Mouse (Mus musculus) neural tube, embryonic 15.5 days (tissue): Measurements from ENCODE around the gene Rpn1. TPM values are rescaled to one million over a fixed set of nuclear protein-coding genes. Genes with fewer than 3 reads are reported as not detected.

ENCODE experiments used
- ATAC-seq: fragments of 200-750 bp; cut with Nextera tagmentation; 2 replicates; pipeline ENCODE4 v1.8.0; 2017; ENCODE audit warnings: mild to moderate bottlenecking, moderate TSS enrichment, moderate library complexity; ENCODE audit not compliant: low FRiP score
- H3K27ac ChIP-seq: fragments of 300-500 bp; sonication (generic); replicated peaks from 2 replicates; pipeline ENCODE4 v1.5.1; 2015; ENCODE audit warnings: mild to moderate bottlenecking, inconsistent platforms
- H3K27me3 ChIP-seq: fragments of 300-500 bp; sonication (generic); replicated peaks from 2 replicates; pipeline ENCODE4 v1.6.1; 2015; ENCODE audit warnings: inconsistent platforms
- H3K36me3 ChIP-seq: fragments of 300-500 bp; sonication (generic); 2 replicates; pipeline ENCODE4 v1.6.1; 2015; ENCODE audit warnings: inconsistent platforms
- H3K4me1 ChIP-seq: fragments of 300-500 bp; sonication (generic); 2 replicates; pipeline ENCODE4 v1.6.1; 2015; ENCODE audit warnings: inconsistent platforms
- H3K4me2 ChIP-seq: fragments of 300-500 bp; sonication (generic); 2 replicates; pipeline ENCODE4 v1.6.1; 2015; ENCODE audit warnings: inconsistent platforms, mild to moderate bottlenecking, moderate library complexity
- H3K4me3 ChIP-seq: fragments of 300-500 bp; sonication (generic); replicated peaks from 2 replicates; pipeline ENCODE4 v1.5.1; 2015; ENCODE audit warnings: mild to moderate bottlenecking, inconsistent platforms
- H3K9ac ChIP-seq: fragments of 300-500 bp; sonication (generic); replicated peaks from 2 replicates; pipeline ENCODE4 v1.6.1; 2015; ENCODE audit warnings: mild to moderate bottlenecking, inconsistent platforms
- H3K9me3 ChIP-seq: fragments of 300-500 bp; sonication (generic); replicated peaks from 2 replicates; pipeline ENCODE4 v1.6.1; 2016; ENCODE audit warnings: inconsistent platforms
- WGBS: fragments of 180-500 bp; shearing (Covaris S2); methylation state at CpG from one replicate; pipeline ENCODE4 v1.1.7; 2015; ENCODE audit warnings: mixed read lengths; 5-methylcytosine and 5-hydroxymethylcytosine counted together
- polyA plus RNA-seq: library from polyadenylated mRNA; unstranded; fragments of >200 nt; fragmentation: Nextera tagmentation; extraction: Ambion mirVana; gene quantifications from 2 replicates; pipeline ENCODE4 v1.2.1, GENCODE M21; 2015

The Rpn1 gene
- polyA plus RNA-seq, 1 experiment from 2014 or later: 294 TPM

DNA sequence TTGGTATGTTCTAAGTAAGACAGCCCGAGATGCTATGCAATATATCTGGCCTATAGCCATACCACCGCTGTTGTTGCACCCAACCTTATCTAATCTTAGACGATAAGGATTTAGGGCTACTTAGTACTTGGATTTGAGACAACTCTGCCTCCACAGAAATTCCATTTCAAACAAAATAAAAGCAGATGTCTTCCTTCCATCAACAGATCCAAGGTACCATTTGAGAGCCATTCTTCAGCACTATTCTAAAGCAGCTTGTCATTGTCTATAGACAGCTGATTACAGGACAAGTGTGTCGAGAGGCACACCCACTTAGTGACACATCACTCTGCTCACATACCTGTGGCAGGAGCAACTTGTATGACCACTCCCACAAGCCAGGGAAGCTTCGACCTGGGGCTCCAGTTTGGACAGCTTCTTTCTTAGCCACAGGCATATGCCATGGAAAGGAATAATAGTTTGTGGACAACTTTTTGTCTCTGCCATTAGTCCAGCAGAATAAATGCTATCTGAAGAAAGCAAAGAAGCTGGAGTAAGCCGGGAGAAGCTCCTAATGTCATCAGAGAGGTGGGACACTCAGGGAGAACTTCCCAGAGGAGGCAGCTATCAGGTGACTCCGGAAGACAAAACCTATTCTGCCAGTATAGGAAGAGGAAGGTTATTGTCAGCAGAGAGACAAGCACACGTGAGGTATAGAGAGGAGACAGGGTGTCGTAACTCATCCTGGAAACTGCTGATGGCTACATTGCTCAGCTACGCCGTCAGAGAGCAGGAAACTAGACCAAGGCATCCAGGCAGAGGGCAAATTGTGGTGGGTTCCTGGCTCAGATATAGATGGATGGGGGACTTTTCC is 30.8 kb upstream of the Rpn1 start:
- Histone ChIP-seq H3K9ac (no peak overlapping the region), H3K27ac (no peak overlapping the region), H3K27me3 (peaks cover 23% of the 10 kb centered on the region), H3K9me3 (no peaks in the 10 kb centered on the region), H3K4me1 (no peaks in the 10 kb centered on the region), H3K4me2 (no peak overlapping the region), H3K36me3 (no peaks in the 10 kb centered on the region), H3K4me3 (no peak overlapping the region)
- no peak for ATAC-seq
- WGBS: 67% methylated on average over 11 of the region's 11 CpGs

DNA sequence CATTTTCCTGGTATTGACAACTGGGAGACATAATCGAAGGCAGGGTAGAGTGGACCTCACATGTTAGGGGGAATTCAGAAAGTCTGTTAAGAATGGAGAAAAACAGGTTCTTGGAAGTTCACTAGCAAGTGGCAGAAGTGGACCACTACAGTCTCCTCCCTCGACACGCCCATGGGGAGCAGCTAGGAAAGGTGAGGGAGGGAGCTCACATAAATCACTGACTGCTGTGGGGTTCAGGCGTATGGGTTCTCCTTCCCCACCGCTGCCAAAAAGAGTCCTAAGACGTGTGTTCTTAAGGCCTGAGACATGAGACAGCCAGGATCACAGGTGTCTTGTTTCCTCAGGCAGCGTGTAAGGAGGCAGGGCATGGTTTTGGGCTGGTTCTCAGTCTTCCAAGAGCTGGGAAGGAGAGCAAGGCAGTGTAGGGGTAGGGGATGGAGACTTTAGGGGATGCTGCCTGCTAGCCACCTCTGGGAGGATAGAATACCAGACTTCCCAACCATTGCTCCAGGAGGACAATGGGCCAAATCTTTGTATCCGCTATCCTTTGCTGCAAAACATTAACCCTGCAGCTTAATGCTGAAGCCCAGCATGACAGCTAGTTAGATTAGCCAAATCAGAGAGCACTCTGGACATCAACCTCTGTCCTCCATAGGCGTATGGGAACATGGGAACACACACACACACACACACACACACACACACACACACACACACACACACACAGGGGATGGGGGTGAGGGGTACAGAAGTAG is 30.0 kb upstream of the Rpn1 start:
- 63% methylated on average over 9 of the region's 9 CpGs for WGBS
- Histone ChIP-seq H3K4me2 (no peak overlapping the region), H3K27ac (no peak overlapping the region), H3K27me3 (peaks cover 23% of the 10 kb centered on the region), H3K4me1 (no peaks in the 10 kb centered on the region), H3K36me3 (no peaks in the 10 kb centered on the region), H3K9me3 (no peaks in the 10 kb centered on the region), H3K9ac (no peak overlapping the region), H3K4me3 (no peak overlapping the region)
- ATAC-seq: no peak

DNA sequence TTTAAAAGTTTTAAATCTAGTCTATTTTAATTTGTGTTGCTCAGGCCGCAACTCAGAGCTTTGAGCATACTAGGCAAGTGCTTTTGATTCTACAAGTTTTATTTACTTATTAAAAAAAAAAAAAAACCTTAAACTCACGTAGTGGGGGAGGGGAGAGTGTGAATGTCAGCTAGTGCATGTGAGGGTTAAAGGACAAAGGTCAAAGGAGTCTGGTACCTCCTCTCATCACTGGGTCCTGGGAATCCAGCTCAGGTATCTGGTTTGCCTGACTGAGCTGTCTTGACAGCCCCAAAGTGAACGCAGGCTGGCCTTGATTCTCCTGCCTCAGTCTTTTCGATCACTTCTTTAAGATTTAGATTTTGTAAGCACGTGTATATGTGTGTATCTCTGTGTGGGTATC is 28.6 kb upstream of the Rpn1 start:
- Histone ChIP-seq H3K36me3 (no peaks in the 10 kb centered on the region), H3K27ac (no peak overlapping the region), H3K4me2 (no peak overlapping the region), H3K9ac (no peak overlapping the region), H3K9me3 (no peaks in the 10 kb centered on the region), H3K4me1 (no peaks in the 10 kb centered on the region), H3K27me3 (peaks cover 23% of the 10 kb centered on the region), H3K4me3 (no peak overlapping the region)
- 80% methylated on average over 5 of the region's 5 CpGs for WGBS
- no peak for ATAC-seq

DNA sequence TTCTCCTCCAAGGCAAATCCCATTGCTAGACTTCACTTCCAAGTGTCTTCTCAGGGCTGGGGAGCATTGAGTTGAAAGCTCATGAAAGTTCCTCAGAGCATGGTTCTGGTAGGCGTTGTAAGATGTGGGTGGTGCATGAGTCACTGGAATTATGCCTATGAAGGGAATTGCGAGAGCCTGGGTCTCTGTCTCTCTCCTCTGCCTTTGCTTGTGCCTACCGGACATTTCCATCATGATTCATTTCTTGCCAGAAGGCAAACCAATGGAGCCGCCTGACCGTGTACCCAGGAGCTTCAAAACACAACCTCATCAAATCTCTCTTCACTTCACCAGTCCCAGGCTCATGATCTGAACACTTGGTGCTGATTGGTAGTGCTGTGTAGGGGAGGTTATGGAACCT is 27.4 kb upstream of the Rpn1 start:
- no peaks in the 10 kb centered on the region for H3K9me3 ChIP-seq
- no peak overlapping the region for H3K4me3 ChIP-seq
- H3K9ac ChIP-seq: no peak overlapping the region
- H3K27me3 ChIP-seq: peaks cover 16% of the 10 kb centered on the region
- H3K4me1 ChIP-seq: no peaks in the 10 kb centered on the region
- ATAC-seq: no peak
- H3K36me3 ChIP-seq: no peaks in the 10 kb centered on the region
- WGBS: 93% methylated on average over 5 of the region's 5 CpGs
- H3K4me2 ChIP-seq: no peak overlapping the region
- no peak overlapping the region for H3K27ac ChIP-seq

DNA sequence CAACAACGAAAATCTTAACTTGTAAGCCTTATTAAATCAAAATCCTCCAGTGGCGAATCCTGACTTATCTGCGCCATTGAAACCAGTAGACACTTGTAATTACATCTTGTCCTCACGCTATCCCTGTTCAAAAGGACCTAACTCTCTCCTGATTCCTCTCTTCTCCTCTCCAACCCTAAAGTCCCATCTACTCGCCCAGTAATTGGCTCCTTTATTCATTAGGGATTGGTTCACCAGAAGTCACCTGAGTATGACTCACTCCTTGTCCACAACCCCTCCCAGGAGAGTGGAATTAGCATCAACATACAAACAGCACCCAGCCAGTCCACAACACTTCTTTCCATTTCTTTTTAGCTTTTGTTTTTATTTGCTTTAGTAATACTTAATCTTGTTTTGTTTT is 24.4 kb upstream of the Rpn1 start:
- WGBS: 86% methylated on average over 5 of the region's 5 CpGs
- no peak overlapping the region for H3K4me3 ChIP-seq
- ATAC-seq: no peak

DNA sequence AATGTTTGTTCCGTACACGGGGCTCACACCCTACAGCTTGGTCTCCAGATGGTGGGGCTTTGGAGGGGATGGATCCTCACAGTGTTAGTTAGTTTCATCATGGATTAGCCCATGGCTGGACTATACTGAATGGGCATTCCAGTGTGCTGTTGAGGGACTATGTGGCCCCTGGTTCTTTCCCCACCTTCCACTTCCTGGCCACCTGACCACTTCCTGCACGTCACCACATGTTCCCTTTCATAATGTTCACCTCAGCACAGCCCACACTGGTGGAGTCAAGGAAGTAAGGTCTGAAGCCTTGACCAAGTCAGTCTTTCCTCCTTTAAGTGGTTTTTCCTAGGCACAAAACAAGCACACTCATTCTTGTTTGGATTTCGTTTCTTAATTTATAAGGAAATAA is 23.7 kb upstream of the Rpn1 start:
- Histone ChIP-seq H3K4me3 (no peak overlapping the region), H3K9ac (no peak overlapping the region), H3K27ac (no peak overlapping the region), H3K27me3 (no peaks in the 10 kb centered on the region; the same call in none of the 2 replicates), H3K4me1 (no peaks in the 10 kb centered on the region), H3K9me3 (no peaks in the 10 kb centered on the region), H3K4me2 (no peak overlapping the region), H3K36me3 (no peaks in the 10 kb centered on the region)
- 83% methylated on average over 4 of the region's 4 CpGs for WGBS
- no peak for ATAC-seq

More for the DNA sequence above, 24.4 kb upstream of the Rpn1 start:
- Histone ChIP-seq H3K27me3 (no peaks in the 10 kb centered on the region; the same call in 1 of the 2 replicates), H3K27ac (no peak overlapping the region), H3K36me3 (no peaks in the 10 kb centered on the region), H3K9ac (no peak overlapping the region), H3K4me1 (no peaks in the 10 kb centered on the region), H3K9me3 (no peaks in the 10 kb centered on the region), H3K4me2 (no peak overlapping the region)

DNA sequence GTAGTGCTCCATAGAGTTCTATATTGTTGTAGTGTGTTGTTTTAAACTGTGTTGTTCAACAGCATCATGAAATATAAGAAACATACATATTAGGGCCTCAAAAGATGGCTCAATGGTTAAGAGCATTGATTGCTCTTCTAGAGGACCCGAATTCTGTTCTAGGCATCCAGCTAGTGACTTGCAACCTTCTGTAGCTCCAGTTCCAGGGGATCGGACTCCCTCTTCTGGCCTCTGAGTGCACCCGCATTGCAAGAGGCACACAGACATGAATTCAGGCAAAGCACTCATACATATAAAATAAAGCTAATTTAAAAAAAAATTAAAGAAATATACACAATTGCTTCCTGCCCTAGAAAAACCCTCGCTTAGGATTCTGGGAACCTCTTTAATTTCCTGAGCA is 22.9 kb upstream of the Rpn1 start:
- Histone ChIP-seq H3K9ac (no peak overlapping the region), H3K4me3 (no peak overlapping the region), H3K27ac (no peak overlapping the region), H3K27me3 (no peaks in the 10 kb centered on the region; the same call in none of the 2 replicates), H3K4me1 (no peaks in the 10 kb centered on the region), H3K36me3 (no peaks in the 10 kb centered on the region), H3K4me2 (no peak overlapping the region), H3K9me3 (no peaks in the 10 kb centered on the region)
- no peak for ATAC-seq
- whole genome bisulfite sequencing: 84% methylated on average over 4 of the region's 4 CpGs

DNA sequence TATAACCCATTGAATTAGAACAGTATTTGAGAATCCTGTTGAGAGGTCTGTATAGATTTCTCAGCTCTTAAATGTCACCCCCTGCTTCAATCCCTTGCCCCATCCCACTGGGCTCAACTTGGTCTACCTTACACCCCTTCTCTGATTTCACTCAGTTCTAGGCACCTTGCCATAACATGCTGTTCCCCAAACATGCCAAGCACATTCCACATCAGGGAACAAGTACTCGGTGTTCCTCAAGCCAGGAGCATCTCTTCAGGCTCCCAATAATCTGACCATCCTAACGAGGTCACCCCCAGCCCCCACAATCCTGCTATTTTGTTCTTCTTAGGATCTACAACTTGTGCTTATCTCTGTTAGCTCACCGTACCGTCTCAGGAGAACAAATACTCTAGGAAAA is 21.9 kb upstream of the Rpn1 start:
- WGBS: 82% methylated on average over 4 of the region's 4 CpGs
- Histone ChIP-seq H3K9ac (no peak overlapping the region), H3K4me1 (no peaks in the 10 kb centered on the region), H3K4me3 (no peak overlapping the region), H3K27ac (no peak overlapping the region), H3K36me3 (no peaks in the 10 kb centered on the region), H3K4me2 (no peak overlapping the region), H3K27me3 (no peaks in the 10 kb centered on the region; the same call in 1 of the 2 replicates), H3K9me3 (no peaks in the 10 kb centered on the region)
- ATAC-seq: no peak

DNA sequence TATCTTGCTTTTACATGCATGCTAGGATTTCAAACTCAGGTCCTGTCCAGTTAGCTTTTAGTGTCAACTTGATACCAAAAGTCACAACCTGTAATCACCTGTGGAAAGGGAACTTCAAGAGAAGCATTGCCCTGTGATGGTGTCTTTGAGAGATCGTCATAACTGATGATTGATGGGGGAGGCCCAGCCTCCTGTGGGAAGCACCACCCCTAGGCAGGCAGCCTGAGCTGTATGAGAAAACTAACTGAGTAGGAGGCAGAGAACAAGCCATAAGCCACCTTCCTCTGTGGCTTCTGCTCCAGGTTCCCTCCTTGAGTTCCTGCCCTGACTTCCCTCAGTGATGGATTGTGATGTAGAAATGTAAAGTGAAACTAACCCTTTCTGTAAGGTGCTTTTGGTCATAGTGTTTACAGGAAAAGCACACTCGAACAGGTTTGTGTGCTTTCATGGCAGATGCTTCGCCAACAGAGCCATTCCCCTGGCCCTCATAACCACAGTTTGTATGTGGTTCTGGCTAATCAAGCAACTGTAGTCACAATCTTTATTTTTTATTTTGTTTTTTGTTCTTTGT is 20.1 kb upstream of the Rpn1 start:
- H3K9ac ChIP-seq: no peak overlapping the region
- no peaks in the 10 kb centered on the region; the same call in 1 of the 2 replicates for H3K27me3 ChIP-seq
- H3K27ac ChIP-seq: no peak overlapping the region
- no peak overlapping the region for H3K4me2 ChIP-seq
- no peaks in the 10 kb centered on the region for H3K4me1 ChIP-seq
- 84% methylated on average over 3 of the region's 3 CpGs for WGBS
- no peak overlapping the region for H3K4me3 ChIP-seq
- ATAC-seq: no peak
- no peaks in the 10 kb centered on the region for H3K36me3 ChIP-seq
- H3K9me3 ChIP-seq: no peaks in the 10 kb centered on the region

DNA sequence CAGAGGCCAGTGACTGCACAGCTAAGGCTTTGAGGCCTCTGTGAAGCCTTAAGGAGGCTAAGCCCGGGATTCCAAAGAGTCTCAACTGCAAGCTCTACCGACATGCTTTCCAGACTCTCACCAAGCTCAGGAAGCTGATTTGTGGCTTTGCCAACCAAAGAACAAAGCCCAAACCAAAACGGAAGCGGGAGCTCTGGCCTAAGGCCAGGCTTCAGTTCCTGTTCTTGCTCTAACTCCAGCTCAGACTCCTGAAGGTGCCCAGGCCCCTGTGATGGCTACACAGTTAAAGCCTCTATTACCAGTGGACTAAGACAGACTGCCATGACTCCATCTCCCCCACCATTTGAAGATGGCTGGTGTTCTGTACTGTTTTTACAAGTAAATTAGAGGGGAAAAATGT is 19.2 kb upstream of the Rpn1 start:
- ATAC-seq: no peak
- Histone ChIP-seq H3K36me3 (no peaks in the 10 kb centered on the region), H3K27me3 (peaks cover 6% of the 10 kb centered on the region; the same call in 1 of the 2 replicates), H3K4me3 (no peak overlapping the region), H3K27ac (no peak overlapping the region; the same call in 1 of the 2 replicates), H3K9ac (no peak overlapping the region), H3K4me2 (no peak overlapping the region), H3K9me3 (no peaks in the 10 kb centered on the region), H3K4me1 (no peaks in the 10 kb centered on the region)
- WGBS: 62% methylated on average over 4 of the region's 4 CpGs

DNA sequence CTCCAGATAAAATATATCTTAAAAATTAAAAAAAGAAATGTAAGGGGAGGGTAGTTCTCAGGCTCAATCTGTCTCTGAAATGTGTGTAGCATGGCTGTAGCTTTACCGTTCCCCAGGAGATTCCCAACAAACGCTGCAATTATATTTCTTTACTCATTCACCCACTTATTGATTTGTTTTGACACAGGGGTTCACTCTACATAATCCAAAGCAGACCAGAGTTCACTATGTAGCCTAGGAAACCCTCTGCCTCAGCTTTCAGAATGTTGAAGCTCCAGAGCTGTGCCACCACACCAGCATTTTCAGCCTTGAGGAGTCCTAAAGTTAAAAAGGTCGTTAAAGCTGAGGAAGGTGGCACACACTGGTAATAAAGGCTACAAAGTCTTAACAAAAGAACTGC is 18.3 kb upstream of the Rpn1 start:
- WGBS: 52% methylated on average over 3 of the region's 3 CpGs
- no peak for ATAC-seq
- H3K4me2 ChIP-seq: no peak overlapping the region
- no peaks in the 10 kb centered on the region for H3K9me3 ChIP-seq
- no peak overlapping the region for H3K9ac ChIP-seq
- H3K4me3 ChIP-seq: no peak overlapping the region
- H3K4me1 ChIP-seq: no peaks in the 10 kb centered on the region
- H3K36me3 ChIP-seq: no peaks in the 10 kb centered on the region
- peaks cover 6% of the 10 kb centered on the region; the same call in 1 of the 2 replicates for H3K27me3 ChIP-seq
- H3K27ac ChIP-seq: no peak overlapping the region
